Mouse (Mus musculus): ENCODE results near the gene Cacna2d4.
A peak's percentile ranks its signal among the peaks of the same experiment; 100 is the strongest.

Gene Cacna2d4

GRCm38 (mm10) chr6:119387801-119388649 lies 151.7 kb downstream of the Cacna2d4 start:
- DNase-seq (ENCODE audit: low spot score in 2 of 2), result peak; percentile 31 to 36

- DNase-seq (ENCODE audit: low spot score in 2 of 2), result peak; percentile 94
Measured at GRCm38 (mm10) chr6:119388650-119389012, 152.3 kb downstream of the Cacna2d4 start.

GRCm38 (mm10) chr6:119389089-119389488 lies 152.8 kb downstream of the Cacna2d4 start:
- DNase-seq (ENCODE audit: low spot score in 2 of 2), result no peak

- no peak for DNase-seq (ENCODE audit: low spot score in 2 of 2)
Measured at GRCm38 (mm10) chr6:119390728-119391127, 154.4 kb downstream of the Cacna2d4 start.

GRCm38 (mm10) chr6:119392836-119393235 lies 156.5 kb downstream of the Cacna2d4 start:
- no peak for DNase-seq (ENCODE audit: low spot score in 2 of 2)

GRCm38 (mm10) chr6:119395421-119396308 lies 159.3 kb downstream of the Cacna2d4 start:
- peak in 1 of 2 experiments; percentile 41 for DNase-seq (ENCODE audit: low spot score in 2 of 2)

GRCm38 (mm10) chr6:119396309-119396634 lies 159.9 kb downstream of the Cacna2d4 start:
- peak; percentile 80 to 81 for DNase-seq (ENCODE audit: low spot score in 2 of 2)

- no peak for DNase-seq (ENCODE audit: low spot score in 2 of 2)
Measured at GRCm38 (mm10) chr6:119399371-119399770, 163.0 kb downstream of the Cacna2d4 start.

- no peak for DNase-seq (ENCODE audit: low spot score in 2 of 2)
Measured at GRCm38 (mm10) chr6:119400649-119401048, 164.3 kb downstream of the Cacna2d4 start.

- DNase-seq (ENCODE audit: low spot score in 2 of 2), result no peak
Measured at GRCm38 (mm10) chr6:119401545-119402304, 165.4 kb downstream of the Cacna2d4 start.
